8 mouse cellular contexts compared by ENCODE assay signal in genomic region chr14:31204844-31205243, GRCm38 (mm10). TPM values are rescaled to one million over a fixed set of nuclear protein-coding genes. Genes with fewer than 3 reads are reported as not detected.
DNase-seq lines count a peak whose midpoint lies in the region; ATAC-seq and TF ChIP-seq lines count a peak whose summit lies in the region.

No protein-coding gene starts in this region.

- no peak for ATAC-seq in hindbrain, embryonic 11.5 days (ENCODE audit: low FRiP score)
- no peak for ATAC-seq in midbrain, embryonic 11.5 days (ENCODE audit: low FRiP score)
- no peak for ATAC-seq in activated CD4-positive, CD25-positive, alpha-beta regulatory T cell, adult 4 months

- H3K9me3 ChIP-seq in hindbrain, embryonic 11.5 days (ENCODE audit: control insufficient read depth, low read length) = no peaks in the 10 kb centered on the region
- no peaks in the 10 kb centered on the region for H3K9me3 ChIP-seq in midbrain, embryonic 11.5 days (ENCODE audit: control insufficient read depth, low read length)

- peak overlapping the region; percentile 95 for H3K4me2 ChIP-seq in hindbrain, embryonic 11.5 days (replicated peaks; ENCODE audit: low read depth, low read length)
- peak overlapping the region; percentile 98 for H3K4me2 ChIP-seq in midbrain, embryonic 11.5 days

- H3K4me1 ChIP-seq in kidney, adult 2 months (ENCODE audit: control insufficient read depth, insufficient read depth, low read length) = peaks cover 17% of the 10 kb centered on the region
- H3K4me1 ChIP-seq in hindbrain, embryonic 11.5 days (replicated peaks; ENCODE audit: control insufficient read depth, insufficient read depth, low read length) = peaks cover 7% of the 10 kb centered on the region; the same call in 1 of the 2 replicates
- peaks cover 9% of the 10 kb centered on the region for H3K4me1 ChIP-seq in midbrain, embryonic 11.5 days (ENCODE audit: control insufficient read depth, insufficient read depth, low read length)

- peak overlapping the region; percentile 96 for H3K4me3 ChIP-seq in kidney, adult 2 months (ENCODE audit: insufficient read depth, low read depth, low read length)
- H3K4me3 ChIP-seq in hindbrain, embryonic 11.5 days (ENCODE audit: low read depth, low read length) = peak overlapping the region; percentile 89
- H3K4me3 ChIP-seq in midbrain, embryonic 11.5 days (ENCODE audit: low read depth, low read length) = peak overlapping the region; percentile 83

- H3K36me3 ChIP-seq in kidney, adult 2 months (ENCODE audit: control insufficient read depth, insufficient read depth, low read length) = peaks cover 13% of the 10 kb centered on the region
- peaks cover 21% of the 10 kb centered on the region for H3K36me3 ChIP-seq in hindbrain, embryonic 11.5 days (ENCODE audit: control insufficient read depth, insufficient read depth, low read length)
- peaks cover 28% of the 10 kb centered on the region for H3K36me3 ChIP-seq in midbrain, embryonic 11.5 days (ENCODE audit: control insufficient read depth, insufficient read depth, low read length)

- no peak for TF ChIP-seq CTCF in kidney, adult 2 months (conservative IDR thresholded peaks at IDR 0.05; ENCODE audit: insufficient read depth, insufficient read length, low read depth, low read length)

- no peak for TF ChIP-seq POLR2A in kidney, adult 2 months (IDR thresholded peaks at IDR 0.05; ENCODE audit: low read depth, low read length)

- H3K27me3 ChIP-seq in kidney, adult 2 months (replicated peaks; ENCODE audit: control insufficient read depth, insufficient read depth, low read length) = no peaks in the 10 kb centered on the region
- H3K27me3 ChIP-seq in hindbrain, embryonic 11.5 days (ENCODE audit: control insufficient read depth, insufficient read depth, low read length) = no peaks in the 10 kb centered on the region
- no peaks in the 10 kb centered on the region for H3K27me3 ChIP-seq in midbrain, embryonic 11.5 days (ENCODE audit: control insufficient read depth, insufficient read depth, low read length)

- H3K9ac ChIP-seq in hindbrain, embryonic 11.5 days (ENCODE audit: low read depth, low read length) = peak overlapping the region; percentile 97
- H3K9ac ChIP-seq in midbrain, embryonic 11.5 days (ENCODE audit: low read length) = peak overlapping the region; percentile 97

- peak overlapping the region; percentile 79 for H3K27ac ChIP-seq in kidney, adult 2 months (ENCODE audit: insufficient read depth, low read depth, low read length)
- peak overlapping the region; percentile 86; the same call in 1 of the 2 replicates for H3K27ac ChIP-seq in hindbrain, embryonic 11.5 days (ENCODE audit: low read depth, low read length)
- no peak overlapping the region for H3K27ac ChIP-seq in midbrain, embryonic 11.5 days (ENCODE audit: low read depth, low read length)

- 31% methylated on average over 4 of the region's 4 CpGs for WGBS in kidney, adult 2 months
- 81% methylated on average over 4 of the region's 4 CpGs for WGBS in hindbrain, embryonic 11.5 days
- WGBS in midbrain, embryonic 11.5 days = 89% methylated on average over 4 of the region's 4 CpGs

- DNase-seq in kidney, adult 2 months = no peak
- DNase-seq in kidney, adult 11 months = no peak
- DNase-seq in NIH3T3 (ENCODE audit: low read depth) = peak; percentile 34
- no peak for DNase-seq in hindbrain, embryonic 11.5 days (ENCODE audit: low spot score)
- no peak for DNase-seq in midbrain, embryonic 11.5 days (ENCODE audit: low spot score, missing footprints)
- no peak for DNase-seq in cerebellum, adult 9-11 months
- DNase-seq in gastrocnemius, adult 18-20 months (ENCODE audit: low spot score) = no peak

RNA-seq across cellular contexts. Expression of gene Tnnc1, which starts 3.3 kb away (rescaled TPM):
- 2.1 and 9.1 TPM in 2 replicates for polyA plus RNA-seq in kidney, adult 2 months (2012; rRNA removed)
- polyA plus RNA-seq in hindbrain, embryonic 11.5 days (2014; fragmentation: Nextera tagmentation; extraction: Ambion mirVana) = 8.9 and 17.2 TPM in 2 replicates
- 0.40 and 0.80 TPM in 2 replicates for polyA plus RNA-seq in midbrain, embryonic 11.5 days (2014; fragmentation: Nextera tagmentation; extraction: Ambion mirVana)
- not detected for polyA plus RNA-seq in activated CD4-positive, CD25-positive, alpha-beta regulatory T cell, adult 4 months (2017; shearing (Covaris generic))
- total RNA-seq in gastrocnemius, adult 18-20 months (2021) = 100 to 1,000 TPM; 566 to 705 TPM

RNA-seq across cellular contexts. Expression of gene Nisch, which starts 11.9 kb away (rescaled TPM):
- polyA plus RNA-seq in kidney, adult 2 months (2012; rRNA removed) = 244 and 277 TPM in 2 replicates
- 251 and 305 TPM in 2 replicates for polyA plus RNA-seq in hindbrain, embryonic 11.5 days (2014; fragmentation: Nextera tagmentation; extraction: Ambion mirVana)
- polyA plus RNA-seq in midbrain, embryonic 11.5 days (2014; fragmentation: Nextera tagmentation; extraction: Ambion mirVana) = 243 and 258 TPM in 2 replicates
- polyA plus RNA-seq in activated CD4-positive, CD25-positive, alpha-beta regulatory T cell, adult 4 months (2017; shearing (Covaris generic)) = 100 to 1,000 TPM; 130 to 131 TPM
- 10 to 100 TPM; 52.3 to 59.6 TPM for total RNA-seq in gastrocnemius, adult 18-20 months (2021)

RNA-seq across cellular contexts. Expression of gene Sema3g, which starts 12.8 kb away (rescaled TPM):
- polyA plus RNA-seq in kidney, adult 2 months (2012; rRNA removed) = 34.2 and 38.8 TPM in 2 replicates
- 0.42 and 0.51 TPM in 2 replicates for polyA plus RNA-seq in hindbrain, embryonic 11.5 days (2014; fragmentation: Nextera tagmentation; extraction: Ambion mirVana)
- 0.19 and 0.37 TPM in 2 replicates for polyA plus RNA-seq in midbrain, embryonic 11.5 days (2014; fragmentation: Nextera tagmentation; extraction: Ambion mirVana)
- polyA plus RNA-seq in activated CD4-positive, CD25-positive, alpha-beta regulatory T cell, adult 4 months (2017; shearing (Covaris generic)) = not detected
- total RNA-seq in gastrocnemius, adult 18-20 months (2021) = 1 to 10 TPM; 5.8 to 7.0 TPM

RNA-seq across cellular contexts. Expression of gene Stab1, which starts 36.4 kb away (rescaled TPM):
- 41.5 and 46.8 TPM in 2 replicates for polyA plus RNA-seq in kidney, adult 2 months (2012; rRNA removed)
- 23.5 and 25.5 TPM in 2 replicates for polyA plus RNA-seq in hindbrain, embryonic 11.5 days (2014; fragmentation: Nextera tagmentation; extraction: Ambion mirVana)
- polyA plus RNA-seq in midbrain, embryonic 11.5 days (2014; fragmentation: Nextera tagmentation; extraction: Ambion mirVana) = 28.6 and 28.7 TPM in 2 replicates
- polyA plus RNA-seq in activated CD4-positive, CD25-positive, alpha-beta regulatory T cell, adult 4 months (2017; shearing (Covaris generic)) = 1 to 10 TPM; 1.6 to 1.9 TPM
- total RNA-seq in gastrocnemius, adult 18-20 months (2021) = 10 to 100 TPM in 1 of 2 experiments, 1 to 10 TPM in 1; 9.7 to 16.7 TPM

RNA-seq across cellular contexts. Expression of gene Phf7, which starts 46.3 kb away (rescaled TPM):
- polyA plus RNA-seq in kidney, adult 2 months (2012; rRNA removed) = 7.3 and 7.5 TPM in 2 replicates
- 13.9 and 14.0 TPM in 2 replicates for polyA plus RNA-seq in hindbrain, embryonic 11.5 days (2014; fragmentation: Nextera tagmentation; extraction: Ambion mirVana)
- 12.5 and 14.3 TPM in 2 replicates for polyA plus RNA-seq in midbrain, embryonic 11.5 days (2014; fragmentation: Nextera tagmentation; extraction: Ambion mirVana)
- 10 to 100 TPM; 10.7 to 12.9 TPM for polyA plus RNA-seq in activated CD4-positive, CD25-positive, alpha-beta regulatory T cell, adult 4 months (2017; shearing (Covaris generic))
- 10 to 100 TPM in 1 of 2 experiments, 1 to 10 TPM in 1; 9.2 to 10.8 TPM for total RNA-seq in gastrocnemius, adult 18-20 months (2021)

Comparison
In these comparisons a context has a peak if more than half of its experiments do, and no peak if none do; other contexts are left out.
1. RNA of gene Sema3g, which starts 12.8 kb away (polyA plus RNA-seq): 34.2 to 38.8 TPM in kidney, adult 2 months; 0.42 to 0.51 TPM in hindbrain, embryonic 11.5 days, 0.19 to 0.37 TPM in midbrain, embryonic 11.5 days and not detected in activated CD4-positive, CD25-positive, alpha-beta regulatory T cell, adult 4 months; every median in the first group is over 10 times any median in the second.
2. Peak in every context shown above with its lines, with median percentiles within 50 percentile points of each other: H3K4me3 ChIP-seq.